Mouse (Mus musculus) splenic B cell, adult 2 months (primary cell): Measurements from ENCODE around the gene Sbno1.
"Not testable (repeated sequence)": the region's sequence is repeated elsewhere in the genome, so short reads cannot be mapped to it uniquely, and the experiment has no call there.

ENCODE experiments used
- DNase-seq: peaks from one replicate; pipeline ENCODE4 v3.0.0-alpha.2; 2011; ENCODE audit warnings: low read depth, low spot score
- H3K27me3 ChIP-seq: 2 replicates; pipeline ENCODE4 v1.6.1; 2012; ENCODE audit warnings: mild to moderate bottlenecking, low read length, moderate library complexity, mixed read lengths; ENCODE audit not compliant: control insufficient read depth, poor library complexity, insufficient read depth, severe bottlenecking
- H3K36me3 ChIP-seq: 2 replicates; pipeline ENCODE4 v1.6.1; 2012; ENCODE audit warnings: mild to moderate bottlenecking, low read length, moderate library complexity, mixed read lengths; ENCODE audit not compliant: control insufficient read depth, poor library complexity, insufficient read depth, severe bottlenecking

Sbno1 gene

GRCm38 (mm10) chr5:124366721-124367120, 59.1 kb downstream of the Sbno1 start:
- DNase-seq: peak; percentile 44
- Histone ChIP-seq H3K36me3 (0 out of 2 replicates have a peak, but pooled peaks cover 3% of the 10 kb centered on the region), H3K27me3 (no peaks in the 10 kb centered on the region)

GRCm38 (mm10) chr5:124365754-124366153, 60.0 kb downstream of the Sbno1 start:
- no peak for DNase-seq
- Histone ChIP-seq H3K36me3 (0 out of 2 replicates have a peak, but pooled peaks cover 1% of the 10 kb centered on the region), H3K27me3 (no peaks in the 10 kb centered on the region)

GRCm38 (mm10) chr5:124364173-124364918, 61.5 kb downstream of the Sbno1 start:
- no peak for DNase-seq
- no peaks in the 10 kb centered on the region for H3K27me3 ChIP-seq
- no peaks in the 10 kb centered on the region for H3K36me3 ChIP-seq

GRCm38 (mm10) chr5:124362982-124363381, 62.8 kb downstream of the Sbno1 start, which contains the start of gene Cdk2ap1:
Gene Cdk2ap1 (minus strand): TSS chr5:124363082.
- not testable (repeated sequence) for H3K27me3 ChIP-seq, H3K36me3 ChIP-seq, DNase-seq

- peak; percentile 68 for DNase-seq
- no peaks in the 10 kb centered on the region for H3K27me3 ChIP-seq
Measured at GRCm38 (mm10) chr5:124359641-124360040, 66.2 kb downstream of the Sbno1 start.

GRCm38 (mm10) chr5:124356695-124357094, 69.1 kb downstream of the Sbno1 start:
- peak; percentile 12 for DNase-seq
- no peaks in the 10 kb centered on the region for H3K27me3 ChIP-seq
- H3K36me3 ChIP-seq: no peaks in the 10 kb centered on the region

More at GRCm38 (mm10) chr5:124359641-124360040, 66.2 kb downstream of the Sbno1 start:
- H3K36me3 ChIP-seq: no peaks in the 10 kb centered on the region

- Histone ChIP-seq H3K27me3 (no peaks in the 10 kb centered on the region), H3K36me3 (no peaks in the 10 kb centered on the region)
- DNase-seq: no peak
Measured at GRCm38 (mm10) chr5:124355425-124355959, 70.3 kb downstream of the Sbno1 start.

- DNase-seq: peak; percentile 58
- Histone ChIP-seq H3K27me3 (no peaks in the 10 kb centered on the region), H3K36me3 (no peaks in the 10 kb centered on the region)
Measured at GRCm38 (mm10) chr5:124354574-124355424, 71.0 kb downstream of the Sbno1 start.

- DNase-seq: peak; percentile 79
- Histone ChIP-seq H3K27me3 (no peaks in the 10 kb centered on the region), H3K36me3 (no peaks in the 10 kb centered on the region)
Measured at GRCm38 (mm10) chr5:124353726-124354547, 71.9 kb downstream of the Sbno1 start.

GRCm38 (mm10) chr5:124353011-124353725, 72.6 kb downstream of the Sbno1 start:
- Histone ChIP-seq H3K36me3 (peaks cover under 1% of the 10 kb centered on the region; the same call in 1 of the 2 replicates), H3K27me3 (no peaks in the 10 kb centered on the region)
- peak; percentile 39 for DNase-seq

GRCm38 (mm10) chr5:124352141-124352920, 73.5 kb downstream of the Sbno1 start:
- peak; percentile 68 for DNase-seq
- Histone ChIP-seq H3K36me3 (peaks cover 4% of the 10 kb centered on the region; the same call in 1 of the 2 replicates), H3K27me3 (no peaks in the 10 kb centered on the region)

GRCm38 (mm10) chr5:124351604-124352003, 74.2 kb downstream of the Sbno1 start:
- no peaks in the 10 kb centered on the region for H3K27me3 ChIP-seq
- H3K36me3 ChIP-seq: peaks cover 6% of the 10 kb centered on the region
- DNase-seq: no peak

- peaks cover 6% of the 10 kb centered on the region for H3K36me3 ChIP-seq
- no peaks in the 10 kb centered on the region for H3K27me3 ChIP-seq
- peak; percentile 21 for DNase-seq
Measured at GRCm38 (mm10) chr5:124351111-124351560, 74.7 kb downstream of the Sbno1 start.
